Mouse (Mus musculus): ENCODE data around the gene Stim2.

DNA sequence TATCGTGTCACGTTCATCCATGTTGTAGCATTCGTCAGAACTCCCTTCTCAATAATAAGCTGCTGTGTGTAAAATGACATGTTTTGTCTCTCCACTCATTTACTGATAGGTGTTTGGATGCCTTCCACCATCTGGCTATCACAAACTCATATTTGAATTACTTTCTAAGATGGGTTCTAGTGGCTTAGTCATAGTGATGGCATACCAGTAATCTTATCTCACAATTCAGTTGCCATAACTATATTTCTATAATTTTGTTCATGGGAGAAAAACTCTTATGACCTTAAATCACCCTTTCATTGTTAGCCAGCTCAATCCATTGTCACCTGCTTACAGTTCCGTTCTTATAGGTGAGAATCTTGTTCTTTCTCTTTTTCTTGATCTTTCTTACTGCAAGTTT lies 14.9 kb upstream of the Stim2 start:
- TF ChIP-seq POLR2A (IDR thresholded peaks at IDR 0.05; ENCODE audit: low read depth, low read length) (no peak), CTCF (IDR thresholded peaks at IDR 0.05; ENCODE audit: borderline replicate concordance, insufficient read depth, low read length) (no peak)
